Mouse (Mus musculus): ENCODE measurements around the gene Taf3. TPM values are rescaled to one million over a fixed set of nuclear protein-coding genes. Genes with fewer than 3 reads are reported as not detected.

The Taf3 gene
- polyA plus RNA-seq, 1 experiment from 2014 or later, result 17.9 TPM

GRCm38 (mm10) chr2:10051996-10052395 is 3.6 kb upstream of the Taf3 start:
- H3K9ac ChIP-seq, result no peak overlapping the region
- H3K4me3 ChIP-seq, result no peak overlapping the region
- H3K4me1 ChIP-seq, result peaks cover 19% of the 10 kb centered on the region
- 100% methylated on average over 1 of the region's 1 CpGs for WGBS
- no peaks in the 10 kb centered on the region for H3K9me3 ChIP-seq (replicated peaks)
- peaks cover 37% of the 10 kb centered on the region for H3K36me3 ChIP-seq (ENCODE audit: poor library complexity, severe bottlenecking)
- H3K27ac ChIP-seq, result no peak overlapping the region
- ATAC-seq, result no peak
- no peaks in the 10 kb centered on the region for H3K27me3 ChIP-seq
- H3K4me2 ChIP-seq, result no peak overlapping the region

GRCm38 (mm10) chr2:10050878-10051277 is 2.5 kb upstream of the Taf3 start:
- H3K4me1 ChIP-seq, result peaks cover 22% of the 10 kb centered on the region
- no peak overlapping the region for H3K4me2 ChIP-seq
- peaks cover 28% of the 10 kb centered on the region for H3K36me3 ChIP-seq (ENCODE audit: poor library complexity, severe bottlenecking)
- no peak for ATAC-seq
- no peak overlapping the region; the same call in 1 of the 2 replicates for H3K27ac ChIP-seq
- no peaks in the 10 kb centered on the region for H3K27me3 ChIP-seq
- H3K9ac ChIP-seq, result no peak overlapping the region
- WGBS, result 86% methylated on average over 3 of the region's 3 CpGs
- no peaks in the 10 kb centered on the region for H3K9me3 ChIP-seq (replicated peaks)
- no peak overlapping the region for H3K4me3 ChIP-seq

- Histone ChIP-seq H3K9ac (peak overlapping the region; percentile 56), H3K4me1 (peaks cover 22% of the 10 kb centered on the region), H3K36me3 (ENCODE audit: poor library complexity, severe bottlenecking) (peaks cover 14% of the 10 kb centered on the region), H3K4me3 (peak overlapping the region; percentile 97), H3K27me3 (no peaks in the 10 kb centered on the region), H3K27ac (no peak overlapping the region), H3K9me3 (replicated peaks) (no peaks in the 10 kb centered on the region), H3K4me2 (peak overlapping the region; percentile 94)
- ATAC-seq, result no peak
- WGBS, result 13% methylated on average over 10 of the region's 10 CpGs
These were observed 1.1 kb upstream of the Taf3 start for GRCm38 (mm10) chr2:10049456-10049855.

- peak overlapping the region; percentile 48; the same call in 1 of the 2 replicates for H3K27ac ChIP-seq
- WGBS, result 1% methylated on average over 37 of the region's 47 CpGs
- ATAC-seq, result peak; percentile 79
These were observed 499 bp downstream of the Taf3 start for GRCm38 (mm10) chr2:10047758-10048436.

DNA sequence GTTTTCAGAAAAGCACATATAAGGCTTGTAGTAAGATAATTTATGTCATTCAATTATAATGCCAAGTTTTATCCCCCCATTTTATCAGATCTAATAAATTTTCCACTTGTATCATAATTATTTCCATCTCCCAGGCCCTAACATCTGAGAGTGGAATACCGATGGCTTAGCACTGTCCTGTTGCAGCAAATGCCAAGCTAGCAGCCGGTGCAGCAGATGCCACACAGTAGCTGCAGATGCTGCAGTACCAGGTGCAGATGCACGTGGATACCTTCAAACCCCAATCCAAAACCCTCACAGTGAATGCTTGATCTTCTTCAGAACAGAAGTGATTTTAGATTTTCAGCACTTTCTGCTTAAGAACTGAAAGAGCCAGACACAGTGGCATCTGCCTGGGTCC is 13.4 kb downstream of the Taf3 start:
- H3K4me1 ChIP-seq, result no peaks in the 10 kb centered on the region
- 86% methylated on average over 3 of the region's 3 CpGs for WGBS
- H3K9me3 ChIP-seq (replicated peaks), result no peaks in the 10 kb centered on the region
- H3K4me3 ChIP-seq, result no peak overlapping the region
- H3K9ac ChIP-seq, result no peak overlapping the region
- ATAC-seq, result no peak
- H3K36me3 ChIP-seq (ENCODE audit: poor library complexity, severe bottlenecking), result peaks cover 12% of the 10 kb centered on the region
- H3K27ac ChIP-seq, result no peak overlapping the region
- no peak overlapping the region for H3K4me2 ChIP-seq
- no peaks in the 10 kb centered on the region for H3K27me3 ChIP-seq

More at GRCm38 (mm10) chr2:10047758-10048436, 499 bp downstream of the Taf3 start:
- no peaks in the 10 kb centered on the region for H3K36me3 ChIP-seq (ENCODE audit: poor library complexity, severe bottlenecking)
- H3K4me3 ChIP-seq, result peak overlapping the region; percentile 97
- H3K4me2 ChIP-seq, result peak overlapping the region; percentile 94
- H3K4me1 ChIP-seq, result peaks cover 22% of the 10 kb centered on the region
- H3K9ac ChIP-seq, result peak overlapping the region; percentile 88
- no peaks in the 10 kb centered on the region for H3K9me3 ChIP-seq (replicated peaks)
- H3K27me3 ChIP-seq, result no peaks in the 10 kb centered on the region

DNA sequence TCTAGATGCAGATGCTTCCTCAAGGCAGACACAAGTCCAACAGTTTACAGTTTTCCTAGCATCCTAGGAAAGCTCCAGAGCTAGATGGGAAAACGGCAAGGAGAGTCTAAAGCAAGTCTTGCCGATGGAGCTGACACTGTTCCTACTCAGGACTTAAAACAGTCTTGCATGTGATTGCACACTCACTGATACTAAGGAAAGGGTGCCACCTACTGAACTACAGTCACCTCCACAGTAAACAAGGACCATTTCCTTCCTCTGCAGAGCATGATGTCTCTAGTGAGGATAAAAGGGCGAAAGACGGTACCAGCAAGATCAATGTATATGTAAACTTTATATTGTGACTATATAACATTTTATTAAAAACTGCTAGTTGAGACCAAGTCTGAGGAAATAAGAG is 14.7 kb downstream of the Taf3 start:
- Histone ChIP-seq H3K4me3 (no peak overlapping the region), H3K4me2 (no peak overlapping the region), H3K27me3 (no peaks in the 10 kb centered on the region), H3K27ac (no peak overlapping the region), H3K4me1 (0 out of 2 replicates have a peak, but pooled peaks cover 9% of the 10 kb centered on the region), H3K36me3 (ENCODE audit: poor library complexity, severe bottlenecking) (0 out of 2 replicates have a peak, but pooled peaks cover 2% of the 10 kb centered on the region), H3K9ac (no peak overlapping the region), H3K9me3 (replicated peaks) (no peaks in the 10 kb centered on the region)
- WGBS, result 73% methylated on average over 4 of the region's 4 CpGs
- ATAC-seq, result no peak

DNA sequence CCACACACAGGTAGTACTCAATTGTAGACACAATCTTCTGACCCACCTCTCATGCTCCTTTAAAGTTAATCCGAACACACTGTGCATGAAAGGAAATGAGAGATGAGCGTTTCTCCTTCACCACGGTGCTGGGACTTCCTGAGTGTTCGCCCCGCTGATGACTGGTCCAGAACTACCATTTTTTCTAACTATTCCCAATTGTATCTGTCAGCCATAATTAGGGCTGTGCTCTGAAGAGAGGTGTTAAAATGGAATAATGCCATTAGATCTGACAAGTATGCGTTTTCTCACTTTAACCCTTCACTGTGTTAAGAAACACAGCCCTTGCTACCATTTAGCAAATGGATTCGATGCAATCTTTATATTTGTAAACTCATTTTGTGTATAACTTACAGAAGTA is 18.6 kb downstream of the Taf3 start:
- H3K27me3 ChIP-seq, result no peaks in the 10 kb centered on the region
- 0 out of 2 replicates have a peak, but pooled peaks cover 9% of the 10 kb centered on the region for H3K4me1 ChIP-seq
- H3K27ac ChIP-seq, result no peak overlapping the region
- H3K4me2 ChIP-seq, result 0 out of 2 replicates have a peak overlapping the region, but pooled peaks have one; percentile 5
- 66% methylated on average over 7 of the region's 7 CpGs for whole genome bisulfite sequencing
- H3K9me3 ChIP-seq (replicated peaks), result no peaks in the 10 kb centered on the region
- no peaks in the 10 kb centered on the region for H3K36me3 ChIP-seq (ENCODE audit: poor library complexity, severe bottlenecking)
- no peak overlapping the region for H3K4me3 ChIP-seq
- ATAC-seq, result no peak
- no peak overlapping the region for H3K9ac ChIP-seq

- ATAC-seq, result no peak
- Histone ChIP-seq H3K9ac (no peak overlapping the region), H3K4me1 (0 out of 2 replicates have a peak, but pooled peaks cover 1% of the 10 kb centered on the region), H3K9me3 (replicated peaks) (no peaks in the 10 kb centered on the region), H3K4me2 (no peak overlapping the region), H3K4me3 (no peak overlapping the region), H3K27me3 (no peaks in the 10 kb centered on the region), H3K27ac (no peak overlapping the region), H3K36me3 (ENCODE audit: poor library complexity, severe bottlenecking) (no peaks in the 10 kb centered on the region)
- WGBS, result 90% methylated on average over 6 of the region's 6 CpGs
These were observed 24.1 kb downstream of the Taf3 start for GRCm38 (mm10) chr2:10024264-10024663.

- no peaks in the 10 kb centered on the region for H3K36me3 ChIP-seq (ENCODE audit: poor library complexity, severe bottlenecking)
- no peak overlapping the region for H3K4me2 ChIP-seq
- H3K9ac ChIP-seq, result no peak overlapping the region
- H3K27ac ChIP-seq, result no peak overlapping the region
- 90% methylated on average over 11 of the region's 11 CpGs for WGBS
- H3K4me1 ChIP-seq, result no peaks in the 10 kb centered on the region
- H3K4me3 ChIP-seq, result no peak overlapping the region
- ATAC-seq, result no peak
- no peaks in the 10 kb centered on the region for H3K27me3 ChIP-seq
- H3K9me3 ChIP-seq (replicated peaks), result no peaks in the 10 kb centered on the region
These were observed 27.1 kb downstream of the Taf3 start for GRCm38 (mm10) chr2:10021296-10021695.

- Histone ChIP-seq H3K27ac (no peak overlapping the region), H3K4me3 (no peak overlapping the region), H3K9ac (no peak overlapping the region), H3K4me2 (no peak overlapping the region), H3K4me1 (no peaks in the 10 kb centered on the region), H3K36me3 (ENCODE audit: poor library complexity, severe bottlenecking) (no peaks in the 10 kb centered on the region), H3K27me3 (no peaks in the 10 kb centered on the region), H3K9me3 (replicated peaks) (no peaks in the 10 kb centered on the region)
- no peak for ATAC-seq
- 87% methylated on average over 10 of the region's 10 CpGs for WGBS
These were observed 33.3 kb downstream of the Taf3 start for GRCm38 (mm10) chr2:10014951-10015635.

- Histone ChIP-seq H3K27me3 (no peaks in the 10 kb centered on the region), H3K36me3 (ENCODE audit: poor library complexity, severe bottlenecking) (no peaks in the 10 kb centered on the region), H3K4me3 (no peak overlapping the region), H3K27ac (no peak overlapping the region), H3K4me2 (no peak overlapping the region), H3K9me3 (replicated peaks) (no peaks in the 10 kb centered on the region), H3K9ac (no peak overlapping the region), H3K4me1 (no peaks in the 10 kb centered on the region)
- peak; percentile 80 for ATAC-seq
- 32% methylated on average over 7 of the region's 7 CpGs for WGBS
These were observed 38.0 kb downstream of the Taf3 start for GRCm38 (mm10) chr2:10010263-10010909.

DNA sequence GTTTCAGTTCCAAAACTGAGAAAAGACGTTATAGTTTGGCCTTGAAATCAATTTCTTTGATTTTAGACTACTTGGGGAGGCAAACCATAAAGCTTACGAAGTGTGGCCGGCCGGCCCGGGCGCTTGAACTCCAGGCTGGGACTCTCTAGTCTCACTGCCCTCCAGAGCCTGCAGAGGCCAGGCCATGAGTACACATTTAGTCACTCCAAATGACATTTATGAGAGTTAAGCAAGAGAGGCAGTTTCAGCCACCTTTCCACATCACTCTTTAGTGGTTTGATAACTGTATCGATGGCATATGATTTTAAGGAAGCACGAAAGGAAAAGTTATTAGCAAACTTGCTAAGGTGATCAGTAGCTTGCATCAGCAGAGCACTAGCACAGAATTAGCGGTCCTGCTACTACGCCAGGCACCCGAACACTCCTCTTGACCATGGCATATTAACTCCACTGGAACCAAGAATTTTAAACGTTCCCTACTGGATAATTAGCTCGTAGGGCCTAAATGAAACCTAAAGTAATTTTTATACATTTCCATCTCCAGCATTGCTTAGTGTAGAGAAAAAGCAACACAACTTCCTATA is 38.6 kb downstream of the Taf3 start:
- H3K27me3 ChIP-seq, result no peaks in the 10 kb centered on the region
- H3K4me1 ChIP-seq, result no peaks in the 10 kb centered on the region
- no peaks in the 10 kb centered on the region for H3K36me3 ChIP-seq (ENCODE audit: poor library complexity, severe bottlenecking)
- no peak overlapping the region for H3K4me3 ChIP-seq
- H3K9ac ChIP-seq, result no peak overlapping the region
- no peak overlapping the region for H3K27ac ChIP-seq
- H3K4me2 ChIP-seq, result no peak overlapping the region
- WGBS, result 78% methylated on average over 13 of the region's 13 CpGs
- no peak; the same call in 1 of the 2 replicates for ATAC-seq
- no peaks in the 10 kb centered on the region for H3K9me3 ChIP-seq (replicated peaks)
